Mouse (Mus musculus) kidney, adult 2 months (tissue): ENCODE results near the gene Abl1. TPM values are rescaled to one million over a fixed set of nuclear protein-coding genes. Genes with fewer than 3 reads are reported as not detected.

Experiments
- DNase-seq: peaks from one replicate; pipeline ENCODE4 v3.0.0; 2021
- H3K27ac ChIP-seq: fragments of 200-500 bp; 2 replicates; pipeline ENCODE4 v1.5.1; 2012; ENCODE audit warnings: low read depth, low read length, control low read depth, inconsistent platforms; ENCODE audit not compliant: insufficient read depth
- H3K27me3 ChIP-seq: fragments of 200-500 bp; replicated peaks from 2 replicates; pipeline ENCODE4 v1.6.1; 2012; ENCODE audit warnings: mild to moderate bottlenecking, moderate library complexity, low read length, inconsistent platforms; ENCODE audit not compliant: control insufficient read depth, insufficient read depth
- H3K36me3 ChIP-seq: fragments of 200-500 bp; 2 replicates; pipeline ENCODE4 v1.6.1; 2012; ENCODE audit warnings: mild to moderate bottlenecking, moderate library complexity, low read length, inconsistent platforms; ENCODE audit not compliant: control insufficient read depth, insufficient read depth
- H3K4me1 ChIP-seq: fragments of 200-500 bp; 2 replicates; pipeline ENCODE4 v1.6.1; 2011; ENCODE audit warnings: low read length; ENCODE audit not compliant: control insufficient read depth, insufficient read depth
- H3K4me3 ChIP-seq: fragments of 200-500 bp; 2 replicates; pipeline ENCODE4 v1.5.1; 2011; ENCODE audit warnings: mild to moderate bottlenecking, low read depth, low read length, control low read depth; ENCODE audit not compliant: insufficient read depth
- CTCF ChIP-seq: fragments of 200-500 bp; conservative IDR thresholded peaks from 2 replicates; pipeline ENCODE4 v1.5.1; 2011; ENCODE audit warnings: low read depth, mild to moderate bottlenecking, control low read depth, low read length, moderate library complexity, mixed read lengths; ENCODE audit not compliant: insufficient read depth, insufficient read length
- POLR2A ChIP-seq: fragments of 200-500 bp; IDR thresholded peaks from one replicate; pipeline ENCODE4 v1.6.1; 2011; ENCODE audit warnings: low read depth, low read length, control low read depth
- WGBS: fragments of 180-500 bp; shearing (Covaris S2); methylation state at CpG from one replicate; pipeline ENCODE4 v1.1.7; 2018; 5-methylcytosine and 5-hydroxymethylcytosine counted together
- polyA plus RNA-seq: library from polyadenylated mRNA; depleted of rRNA; stranded (reverse); fragments of >200 nt; gene quantifications from 2 replicates; pipeline ENCODE4 v1.2.3, GENCODE M21; 2012

Gene Abl1
- polyA plus RNA-seq, 1 experiment = 30.5 TPM

DNA sequence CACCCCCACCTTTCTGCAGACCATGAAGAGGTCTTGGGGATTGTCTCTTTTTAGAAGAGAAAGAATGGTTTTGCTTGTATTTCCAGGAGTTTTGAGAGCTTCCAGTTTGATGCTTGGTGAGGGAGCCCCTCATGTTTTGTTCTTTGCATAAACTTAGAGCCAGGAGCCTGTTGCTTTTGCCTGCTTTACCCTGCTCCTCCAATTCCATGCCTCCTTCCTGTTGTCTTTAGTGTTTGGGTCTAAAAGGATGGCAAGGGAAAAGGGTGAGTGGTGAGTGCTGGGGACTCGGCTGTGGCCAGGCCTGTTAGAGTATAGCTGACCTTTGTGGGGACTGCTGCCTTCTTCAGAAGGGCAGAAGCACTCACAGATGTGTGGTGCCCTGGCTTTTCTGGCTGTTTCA is 72.3 kb downstream of the Abl1 start:
- no peak for DNase-seq
- Histone ChIP-seq H3K27ac (peak overlapping the region; percentile 96), H3K4me3 (peak overlapping the region; percentile 69), H3K36me3 (no peaks in the 10 kb centered on the region), H3K4me1 (peaks cover 28% of the 10 kb centered on the region), H3K27me3 (no peaks in the 10 kb centered on the region)
- 0% methylated on average over 1 of the region's 1 CpGs for WGBS
- TF ChIP-seq POLR2A (no peak), CTCF (no peak)

GRCm38 (mm10) chr2:31761115-31761531 is 72.9 kb downstream of the Abl1 start:
- Histone ChIP-seq H3K4me3 (peak overlapping the region; percentile 69), H3K36me3 (no peaks in the 10 kb centered on the region), H3K27me3 (no peaks in the 10 kb centered on the region), H3K27ac (peak overlapping the region; percentile 47), H3K4me1 (peaks cover 32% of the 10 kb centered on the region)
- 12% methylated on average over 7 of the region's 7 CpGs for whole genome bisulfite sequencing
- DNase-seq = no peak
- TF ChIP-seq POLR2A = no peak
- no peak for TF ChIP-seq CTCF

DNA sequence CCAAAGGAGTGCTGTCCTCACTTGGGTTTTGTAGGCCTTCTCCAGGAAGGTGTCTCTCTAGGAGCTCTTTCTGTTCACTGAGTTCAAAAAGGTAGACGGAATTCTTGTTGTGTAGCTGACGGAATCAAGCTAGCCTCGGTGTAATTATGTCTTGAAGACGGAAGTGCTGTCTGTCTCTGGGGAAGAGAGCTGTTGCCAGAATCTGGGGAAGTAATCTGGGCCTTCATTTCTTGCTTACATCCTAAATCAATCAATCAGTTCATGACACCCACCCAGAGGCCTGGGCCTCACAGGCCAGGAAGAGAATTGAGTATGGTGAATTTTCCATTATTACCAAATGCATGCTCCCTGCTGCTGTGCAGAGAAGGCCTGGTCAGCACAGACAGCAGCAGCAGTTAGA is 73.4 kb downstream of the Abl1 start:
- Histone ChIP-seq H3K4me1 (peaks cover 34% of the 10 kb centered on the region), H3K36me3 (no peaks in the 10 kb centered on the region), H3K27me3 (no peaks in the 10 kb centered on the region), H3K27ac (peak overlapping the region; percentile 49), H3K4me3 (0 out of 2 replicates have a peak overlapping the region, but pooled peaks have one; percentile 69)
- DNase-seq = peak; percentile 55
- TF ChIP-seq CTCF (no peak), POLR2A (no peak)
- WGBS = 25% methylated on average over 4 of the region's 4 CpGs

- H3K27me3 ChIP-seq = no peaks in the 10 kb centered on the region
These were observed 74.0 kb downstream of the Abl1 start for GRCm38 (mm10) chr2:31762155-31762554.

DNA sequence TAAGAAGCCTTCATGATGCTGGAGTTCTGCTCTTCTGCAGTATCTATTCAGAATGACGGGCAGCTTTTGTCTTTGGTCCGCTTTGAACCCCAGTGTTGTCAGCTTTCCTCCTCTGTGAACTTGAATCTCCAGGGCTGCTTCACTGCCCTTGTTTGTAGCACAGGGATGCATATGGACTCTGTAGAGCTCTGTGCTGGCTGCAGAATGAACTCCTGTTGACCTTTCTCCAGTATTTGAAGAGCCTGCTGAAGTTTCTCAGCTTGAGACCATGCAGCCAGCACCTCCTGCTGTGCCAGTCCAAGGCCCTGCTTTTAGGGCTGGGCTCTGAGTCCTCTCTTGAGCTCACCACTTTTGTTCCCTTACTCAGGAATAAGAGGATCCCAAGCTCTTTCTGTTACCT is 74.7 kb downstream of the Abl1 start:
- no peak for DNase-seq
- no peaks in the 10 kb centered on the region for H3K36me3 ChIP-seq
- H3K27me3 ChIP-seq = no peaks in the 10 kb centered on the region
- WGBS = 58% methylated on average over 2 of the region's 2 CpGs
- TF ChIP-seq POLR2A (no peak), CTCF (no peak)
- H3K4me3 ChIP-seq = no peak overlapping the region
- peaks cover 42% of the 10 kb centered on the region for H3K4me1 ChIP-seq
- H3K27ac ChIP-seq = no peak overlapping the region

More at GRCm38 (mm10) chr2:31762155-31762554, 74.0 kb downstream of the Abl1 start:
- peaks cover 36% of the 10 kb centered on the region for H3K4me1 ChIP-seq
- no peak for TF ChIP-seq CTCF
- TF ChIP-seq POLR2A = no peak
- H3K4me3 ChIP-seq = no peak overlapping the region
- peak overlapping the region; percentile 49; the same call in 1 of the 2 replicates for H3K27ac ChIP-seq
- no peaks in the 10 kb centered on the region for H3K36me3 ChIP-seq
- 28% methylated on average over 3 of the region's 3 CpGs for WGBS
- no peak for DNase-seq

GRCm38 (mm10) chr2:31763271-31763670 is 75.1 kb downstream of the Abl1 start:
- no peak overlapping the region for H3K27ac ChIP-seq
- WGBS = 33% methylated on average over 2 of the region's 2 CpGs
- TF ChIP-seq CTCF (no peak), POLR2A (no peak)

DNA sequence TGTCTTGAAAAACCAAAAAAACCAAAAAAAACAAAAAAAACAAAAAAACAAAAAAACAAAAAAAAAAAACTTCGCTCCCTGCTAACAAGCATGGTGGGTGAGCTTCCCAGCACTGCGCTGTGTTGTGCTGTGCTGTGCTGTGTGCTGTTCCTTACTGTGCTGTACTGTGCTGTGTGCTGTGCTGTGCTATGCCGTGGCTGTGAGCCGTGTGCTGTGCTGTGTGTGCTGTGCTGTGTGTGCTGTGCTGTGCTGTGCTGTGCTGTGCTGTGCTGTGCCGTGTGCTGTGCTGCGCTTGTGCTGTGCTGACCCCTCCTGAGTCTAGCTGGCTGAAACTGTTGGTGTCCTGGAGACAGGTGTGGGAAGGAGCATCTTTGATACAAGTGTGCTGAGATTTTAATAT is 78.9 kb downstream of the Abl1 start:
- TF ChIP-seq POLR2A (no peak), CTCF (no peak)
- H3K27me3 ChIP-seq = no peaks in the 10 kb centered on the region
- DNase-seq = no peak
- 98% methylated on average over 6 of the region's 6 CpGs for WGBS
- H3K27ac ChIP-seq = no peak overlapping the region
- no peak overlapping the region for H3K4me3 ChIP-seq
- H3K4me1 ChIP-seq = peaks cover 58% of the 10 kb centered on the region
- no peaks in the 10 kb centered on the region for H3K36me3 ChIP-seq

More at GRCm38 (mm10) chr2:31763271-31763670, 75.1 kb downstream of the Abl1 start:
- Histone ChIP-seq H3K27me3 (no peaks in the 10 kb centered on the region), H3K4me1 (peaks cover 45% of the 10 kb centered on the region), H3K36me3 (no peaks in the 10 kb centered on the region), H3K4me3 (no peak overlapping the region)
- DNase-seq = no peak
